Mouse (Mus musculus): ENCODE measurements around the gene Fam107a.
A peak's percentile ranks its signal among the peaks of the same experiment; 100 is the strongest.

The Fam107a gene

DNA sequence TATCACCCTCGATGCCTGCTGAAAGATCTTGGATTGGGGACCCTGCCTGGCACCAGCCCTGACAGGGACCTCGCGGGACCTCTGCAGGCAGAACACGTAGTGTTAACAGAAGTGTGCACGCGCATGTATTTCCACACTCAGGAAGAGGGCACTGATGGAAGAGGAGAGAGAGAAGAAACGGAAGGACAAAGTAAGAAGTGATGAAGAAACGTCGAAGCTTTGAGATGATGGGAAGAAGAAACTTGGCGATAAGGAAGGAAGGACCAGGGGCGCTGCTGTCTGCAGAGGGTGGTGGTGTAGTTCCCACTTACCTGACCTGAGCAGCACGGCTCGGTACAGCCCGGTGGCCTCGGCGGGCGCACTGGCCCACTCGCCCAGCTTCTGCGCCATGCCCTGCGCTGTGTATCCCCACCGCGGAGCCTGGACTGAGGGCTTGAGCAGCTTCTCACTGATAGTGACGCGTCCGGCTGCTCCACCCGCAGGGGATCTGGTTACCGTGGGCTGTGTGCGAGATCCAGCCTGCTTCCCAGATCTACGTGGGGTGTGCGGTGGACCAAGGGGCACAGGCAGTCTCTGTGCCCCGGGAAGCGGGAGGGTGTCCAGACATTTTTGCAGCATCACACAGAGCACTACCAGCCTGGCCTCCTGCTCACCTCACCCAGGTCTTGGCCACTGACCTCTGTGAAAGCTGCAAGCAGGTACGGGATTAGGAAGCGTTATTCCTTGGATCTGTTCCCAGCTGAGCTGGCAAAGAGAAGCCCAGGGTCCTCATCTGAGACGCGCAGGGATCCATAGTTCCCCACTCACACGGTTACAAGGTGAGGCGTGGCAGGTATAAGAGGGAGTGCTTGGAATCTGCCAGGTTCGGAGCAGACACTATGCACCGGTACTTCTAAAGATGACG lies at the start of gene Fam107a:
Gene Fam107a (minus strand): TSS at position 830 of the 904 bp plus-strand sequence.
- no peak for DNase-seq (ENCODE audit: low spot score)

DNA sequence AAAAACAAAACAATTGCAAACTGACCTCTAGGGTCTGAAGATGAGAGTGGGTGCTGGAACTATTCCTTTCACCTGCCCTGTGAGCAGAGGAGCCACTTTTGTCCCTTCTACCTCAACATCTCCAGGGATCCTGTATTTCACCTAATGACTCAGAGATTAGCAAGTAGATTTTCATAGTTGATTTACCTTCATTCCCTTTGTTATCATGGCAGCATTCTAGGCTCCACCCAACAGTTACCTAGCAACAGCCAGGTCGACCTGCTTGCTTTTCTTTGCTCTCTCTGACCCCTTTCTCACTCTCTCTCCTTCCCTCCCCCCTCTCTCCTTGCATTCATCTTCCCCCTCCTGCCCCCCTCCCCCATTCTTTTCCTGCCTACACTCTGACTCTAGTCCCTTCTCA lies 49.3 kb upstream of the Fam107a start:
- no peak for DNase-seq (ENCODE audit: low spot score)

DNA sequence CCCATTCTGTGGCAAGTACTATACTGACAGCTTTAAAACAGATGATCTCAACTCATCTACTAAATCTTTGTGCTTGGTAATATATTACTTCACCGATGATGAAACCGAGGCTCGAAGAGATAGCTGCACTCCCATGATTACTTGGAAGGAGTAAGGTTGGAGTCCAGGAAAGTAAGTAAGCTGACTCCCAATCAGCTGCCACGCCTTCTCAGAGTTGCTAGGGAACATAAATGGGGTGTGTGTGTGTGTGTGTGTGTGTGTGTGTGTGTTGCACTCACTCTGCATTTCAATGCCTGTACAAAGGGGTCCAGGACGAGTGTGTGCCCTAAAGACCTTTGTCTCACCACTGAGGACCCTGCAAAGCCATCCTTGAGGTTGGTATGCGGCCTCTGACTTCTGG lies 48.0 kb upstream of the Fam107a start:
- DNase-seq (ENCODE audit: low spot score) = no peak

DNA sequence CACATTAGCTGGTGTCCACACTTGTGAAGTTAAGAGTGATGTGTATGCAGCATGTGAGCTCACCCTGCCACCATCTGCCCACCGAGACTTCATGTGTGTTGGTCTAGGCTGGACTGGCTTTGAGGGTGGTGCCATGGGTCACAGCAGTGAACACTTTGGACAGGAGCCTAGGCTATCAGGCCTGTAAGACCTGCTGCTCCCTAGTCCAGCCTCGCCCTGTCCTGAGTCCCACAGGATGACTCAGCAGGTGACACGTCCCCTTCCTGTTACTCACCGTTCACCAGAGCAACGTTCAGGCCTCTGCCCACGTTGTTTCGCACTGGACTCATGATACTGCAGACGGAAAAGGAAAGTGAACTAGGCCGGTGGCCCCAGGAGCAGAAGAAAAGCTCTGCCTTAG lies 39.0 kb upstream of the Fam107a start:
- no peak for DNase-seq (ENCODE audit: low spot score)

GRCm38 (mm10) chr14:8355999-8356501 lies 38.2 kb upstream of the Fam107a start:
- DNase-seq (ENCODE audit: low spot score) = peak; percentile 57

DNA sequence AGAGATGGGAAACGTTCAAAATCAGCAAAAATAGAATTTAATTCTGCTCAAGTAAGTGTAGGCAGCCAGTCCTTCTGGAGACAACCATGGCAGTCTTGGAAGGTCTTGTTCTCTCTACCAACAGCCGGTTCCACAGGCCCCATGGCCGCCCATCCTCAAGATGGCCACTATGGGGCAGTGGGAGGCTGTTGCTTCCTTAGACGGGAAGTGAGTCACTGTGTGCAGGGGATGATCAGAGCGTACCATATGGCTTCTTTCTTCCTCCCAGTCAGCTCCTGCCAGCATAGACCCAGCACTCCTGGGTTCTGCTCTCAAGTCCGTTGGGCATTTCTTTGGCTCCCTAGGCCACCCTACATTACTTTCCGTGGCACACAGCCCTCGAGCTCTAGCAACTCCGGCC lies 31.1 kb upstream of the Fam107a start:
- DNase-seq (ENCODE audit: low spot score) = no peak

GRCm38 (mm10) chr14:8346255-8346997 lies 28.6 kb upstream of the Fam107a start:
- DNase-seq (ENCODE audit: low spot score) = peak; percentile 74

DNA sequence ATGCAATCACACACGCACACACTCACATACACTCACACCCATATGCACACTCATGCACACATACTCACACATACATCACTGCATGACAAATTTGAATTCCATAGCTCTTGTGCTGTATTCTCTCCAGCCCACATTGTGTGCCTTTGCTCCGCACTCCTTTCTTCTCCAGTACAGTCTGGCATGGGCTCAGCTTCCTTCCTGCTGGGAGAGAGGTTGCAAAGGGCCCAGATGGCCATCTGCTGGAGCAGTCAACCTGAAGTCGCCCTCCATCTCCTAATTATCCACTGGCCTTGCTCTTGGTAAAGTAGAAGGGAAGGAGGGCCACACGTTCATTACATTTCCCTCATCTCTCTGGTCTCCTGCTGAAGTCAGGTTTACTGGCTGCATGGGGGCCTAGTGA lies 27.7 kb upstream of the Fam107a start:
- no peak for DNase-seq (ENCODE audit: low spot score)

- DNase-seq (ENCODE audit: low spot score) = no peak
These were observed 24.8 kb upstream of the Fam107a start for GRCm38 (mm10) chr14:8342509-8343106.

- no peak for DNase-seq (ENCODE audit: low spot score)
These were observed 22.4 kb upstream of the Fam107a start for GRCm38 (mm10) chr14:8340226-8340625.

- no peak for DNase-seq (ENCODE audit: low spot score)
These were observed 18.1 kb upstream of the Fam107a start for GRCm38 (mm10) chr14:8335947-8336346.

DNA sequence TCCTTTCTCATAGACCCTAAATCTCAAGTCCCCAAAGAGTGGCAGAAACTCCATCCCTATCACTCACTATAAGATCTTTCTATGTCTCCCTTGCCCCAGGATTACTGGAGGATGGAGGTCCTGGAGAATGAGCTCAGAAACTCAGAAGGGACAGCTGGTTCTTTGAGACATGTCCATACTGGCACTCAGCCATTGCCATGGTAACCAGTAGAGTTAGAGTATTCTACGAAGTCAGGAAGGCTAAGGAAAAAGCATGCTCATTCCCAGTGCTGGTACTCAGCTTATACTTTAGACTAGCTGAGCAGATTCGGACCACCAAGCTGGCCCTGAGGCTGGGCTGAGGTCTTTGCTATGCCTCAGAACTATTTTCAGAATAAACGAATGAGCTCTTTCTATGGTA lies 16.7 kb upstream of the Fam107a start:
- DNase-seq (ENCODE audit: low spot score) = no peak

GRCm38 (mm10) chr14:8332314-8333252 lies 14.8 kb upstream of the Fam107a start:
- DNase-seq (ENCODE audit: low spot score) = no peak

- peak; percentile 38 for DNase-seq (ENCODE audit: low spot score)
These were observed 13.6 kb upstream of the Fam107a start for GRCm38 (mm10) chr14:8331307-8331905.

DNA sequence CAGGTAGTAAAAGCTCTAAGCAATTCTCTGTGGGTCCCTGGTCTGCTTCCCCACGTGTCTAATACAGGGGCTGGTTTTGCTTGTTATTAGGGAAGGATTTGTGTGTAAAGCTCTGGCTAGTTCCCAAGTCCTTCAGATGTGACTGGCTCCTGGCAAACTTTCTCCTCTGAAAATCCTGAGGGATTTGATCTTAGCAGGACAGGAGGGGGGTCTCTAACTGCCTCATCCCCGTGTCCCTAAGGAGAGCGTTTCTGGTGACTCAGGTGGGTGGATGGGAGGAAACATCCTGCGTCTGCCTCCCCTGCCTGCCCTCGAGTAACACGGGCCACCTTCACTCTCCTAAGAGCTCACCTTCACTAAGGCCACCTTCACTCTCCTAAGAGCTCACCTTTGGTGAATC lies 12.6 kb upstream of the Fam107a start:
- no peak for DNase-seq (ENCODE audit: low spot score)

- no peak for DNase-seq (ENCODE audit: low spot score)
These were observed 11.7 kb upstream of the Fam107a start for GRCm38 (mm10) chr14:8329552-8329951.

DNA sequence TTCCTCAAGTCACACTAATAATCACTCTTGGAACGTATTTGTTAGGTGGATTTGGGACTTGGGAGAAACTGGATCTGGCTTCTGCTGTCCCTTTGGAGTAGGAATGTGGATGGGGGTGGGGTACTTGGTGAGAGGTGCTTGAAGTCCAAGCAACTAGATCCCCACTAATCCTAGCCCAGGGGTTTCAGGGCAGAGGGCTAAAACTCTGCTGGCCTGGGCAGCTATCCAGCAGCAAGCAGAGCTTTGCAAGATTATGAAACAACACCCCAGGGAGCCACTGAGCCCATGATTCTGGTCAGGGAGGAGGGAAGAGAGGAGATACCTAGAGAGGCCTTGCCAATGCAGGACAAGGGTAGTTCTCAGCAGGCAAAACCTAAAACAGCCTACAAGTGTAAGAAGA lies 9.5 kb upstream of the Fam107a start:
- DNase-seq (ENCODE audit: low spot score) = no peak

DNA sequence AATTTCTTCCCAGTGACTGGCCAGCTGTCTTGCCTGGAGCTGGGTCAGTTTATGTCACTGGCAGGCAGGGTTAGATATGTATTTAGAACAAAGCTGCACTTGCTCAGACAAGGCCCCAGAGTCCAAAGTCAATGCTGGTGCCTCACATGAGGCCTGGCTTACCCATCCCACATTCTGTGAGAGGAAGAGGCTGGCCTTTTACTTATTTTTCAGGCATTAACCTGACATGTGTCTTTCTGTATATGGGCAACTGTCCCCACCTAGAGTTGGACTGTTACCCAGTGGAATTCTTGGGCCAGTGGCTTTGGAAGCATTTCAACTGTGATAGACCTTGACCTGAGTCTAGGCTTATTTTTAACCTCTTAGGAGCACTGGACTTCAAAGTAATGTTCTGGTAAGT lies 9.1 kb upstream of the Fam107a start:
- no peak for DNase-seq (ENCODE audit: low spot score)

DNA sequence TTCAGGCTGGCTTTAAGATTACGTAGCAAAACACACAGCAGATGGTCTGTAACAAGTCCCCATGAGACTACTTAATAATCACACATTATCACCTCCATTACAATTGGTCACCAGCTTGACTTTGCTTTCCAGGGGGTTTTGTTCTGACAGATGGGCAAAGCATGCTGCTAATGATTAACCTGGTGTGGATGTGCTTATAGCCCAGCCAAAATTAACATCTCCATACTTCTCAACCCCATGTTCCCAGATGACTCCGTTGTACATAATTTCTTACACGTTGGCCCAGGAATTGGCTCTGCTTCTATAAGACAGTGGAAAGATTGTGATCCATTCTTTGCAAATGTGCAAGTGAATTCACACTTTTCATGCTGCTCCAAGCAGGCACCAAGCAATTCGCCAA lies 7.9 kb upstream of the Fam107a start:
- no peak for DNase-seq (ENCODE audit: low spot score)

DNA sequence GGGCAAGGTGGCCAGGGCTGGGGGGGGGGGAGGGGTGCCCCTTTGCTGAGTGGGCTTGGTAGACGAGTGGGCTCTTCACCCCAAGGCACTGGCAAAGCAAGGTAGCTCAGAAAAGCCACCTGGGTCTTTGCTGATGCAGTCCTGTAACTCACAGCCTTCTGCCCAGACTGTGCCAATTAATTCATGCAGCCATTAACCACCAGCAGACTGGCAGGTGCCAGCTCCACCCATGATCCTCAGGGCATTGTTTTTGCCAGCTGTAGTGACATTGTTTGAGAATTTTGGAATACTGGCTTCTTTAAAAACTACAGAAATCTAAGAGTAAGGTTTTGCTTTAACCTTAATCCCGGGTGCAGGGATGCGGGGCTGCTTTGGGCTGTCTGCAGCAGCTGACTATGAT lies 2.7 kb upstream of the Fam107a start:
- no peak for DNase-seq (ENCODE audit: low spot score)
